Mouse (Mus musculus): ENCODE results near the gene Gm11214.

Gm11214 gene

DNA sequence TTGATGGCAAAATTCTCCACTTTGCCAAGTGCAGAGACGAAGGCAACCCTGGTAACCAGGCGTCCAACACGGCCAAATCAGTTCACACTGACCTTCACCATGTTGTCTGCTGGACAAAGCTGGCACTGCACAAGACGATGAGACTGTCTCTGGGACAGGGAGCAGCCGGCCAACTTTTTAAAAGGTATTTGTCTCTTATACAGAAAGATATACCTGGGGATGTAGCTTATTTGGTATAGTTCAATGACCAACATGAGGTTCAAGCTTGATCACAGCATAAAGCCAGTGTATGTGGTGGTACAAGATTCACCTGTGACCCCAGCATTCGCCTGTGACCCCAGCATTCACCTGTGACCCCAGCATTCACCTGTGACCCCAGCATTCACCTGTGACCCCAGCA is at the start of gene Gm11214:
Gm11214 (minus strand) TSS at position 101 of the 400 bp plus-strand sequence.
- no peak for DNase-seq

DNA sequence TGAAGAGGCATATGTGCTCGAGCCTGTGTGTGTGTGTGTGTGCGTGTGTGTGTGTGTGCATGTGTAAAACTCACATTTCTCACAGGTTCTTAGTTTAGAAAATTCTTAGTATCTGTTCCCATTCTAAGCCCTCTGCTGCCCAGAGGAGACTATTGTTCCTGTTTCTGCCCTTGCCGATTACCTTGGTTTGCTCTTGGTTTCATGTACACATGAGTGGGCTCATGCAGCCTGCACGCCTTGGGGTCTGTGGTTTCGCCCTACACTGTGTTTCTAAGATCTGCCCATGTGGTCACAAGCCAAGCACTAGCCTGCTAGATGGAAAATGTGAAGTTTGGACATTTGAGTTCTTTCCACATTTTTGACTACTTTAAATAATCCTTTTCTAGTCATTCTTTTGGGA is 48.7 kb upstream of the Gm11214 start:
- DNase-seq: no peak

DNA sequence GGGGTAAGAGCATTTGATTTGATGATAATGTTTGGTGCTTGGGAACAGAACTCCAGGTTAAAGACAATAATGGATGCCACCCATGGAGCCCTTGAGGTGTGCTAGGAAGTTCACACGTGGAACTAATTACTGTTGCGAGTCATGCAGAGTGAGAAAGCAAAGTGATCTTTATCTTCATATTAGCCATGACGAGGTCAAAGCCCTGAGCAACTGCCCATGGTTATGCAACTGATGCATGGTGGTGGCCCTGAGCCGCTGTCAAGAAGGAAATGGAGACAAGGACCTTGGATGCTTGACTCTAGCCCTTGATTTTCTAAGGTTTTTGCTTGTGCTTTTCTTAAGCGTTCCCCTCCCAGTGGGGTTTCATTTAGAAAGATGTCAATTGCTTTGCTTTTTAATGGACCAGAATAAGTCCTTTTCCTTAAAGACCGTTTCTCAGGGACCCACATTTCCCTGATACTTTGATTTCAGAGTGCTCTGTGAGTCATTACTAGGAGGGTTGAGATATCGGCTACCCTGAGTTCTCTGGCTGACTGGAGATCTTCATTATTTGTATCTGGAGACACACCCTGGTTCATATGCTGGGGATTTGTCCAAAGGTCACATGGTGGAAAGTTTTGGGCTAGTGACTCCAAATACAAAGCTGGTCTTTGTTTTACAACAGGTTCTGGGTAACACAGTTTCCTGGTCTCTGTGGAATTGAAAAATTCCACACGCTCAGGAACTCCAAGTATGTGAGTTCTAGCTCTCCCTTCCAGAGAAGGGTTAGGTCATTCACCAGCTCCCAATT is 47.4 kb upstream of the Gm11214 start:
- DNase-seq: no peak

DNA sequence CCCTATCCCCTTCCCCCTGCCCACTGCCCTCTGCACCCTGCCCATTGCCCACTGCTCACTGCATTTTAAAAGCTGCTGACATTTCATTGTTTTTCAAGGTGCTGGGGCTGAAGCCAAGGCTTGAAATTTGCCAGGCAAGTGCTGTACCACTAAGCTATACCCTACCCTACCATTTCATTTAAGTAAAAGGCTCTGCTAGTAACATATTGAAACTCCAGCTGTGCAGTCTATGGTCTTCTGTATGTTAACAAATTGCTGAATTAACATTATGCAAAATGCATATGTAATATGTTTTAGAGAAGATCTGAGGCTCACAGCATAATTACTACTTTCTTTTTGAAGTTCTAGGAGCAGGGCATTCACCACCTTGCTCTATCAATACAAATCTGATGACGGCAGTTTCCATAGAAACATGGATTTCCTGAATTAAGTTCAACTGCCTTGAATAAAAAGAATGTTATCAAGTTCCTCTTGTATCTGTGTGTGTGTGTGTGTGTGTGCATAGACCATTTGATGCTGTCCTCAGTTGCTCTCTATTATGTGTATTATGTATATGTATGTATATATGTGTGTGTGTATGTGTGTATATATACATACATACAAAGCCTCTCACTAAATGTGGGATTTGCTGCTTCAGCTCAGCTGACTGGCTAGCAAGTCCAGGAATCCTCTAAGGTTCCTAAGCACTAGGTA is 43.2 kb upstream of the Gm11214 start:
- DNase-seq: no peak

DNA sequence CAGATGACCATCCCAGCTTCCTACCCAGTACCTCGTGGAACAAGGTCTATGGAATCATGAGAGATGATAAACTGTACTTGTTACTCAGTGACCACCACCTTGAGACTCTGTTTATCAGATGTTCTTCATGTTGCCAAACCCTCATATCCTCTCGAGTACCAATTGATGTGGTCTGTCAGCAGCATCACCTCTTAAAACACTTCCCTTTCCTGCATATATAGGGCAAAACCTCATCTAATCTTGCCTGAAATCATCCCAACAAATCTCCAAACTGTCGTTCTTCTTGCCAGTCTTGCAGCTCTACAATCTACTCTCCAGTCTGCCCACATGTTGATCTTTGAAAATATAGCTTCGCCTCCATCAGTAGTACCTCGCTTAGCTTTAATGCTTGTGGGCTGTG is 41.1 kb upstream of the Gm11214 start:
- no peak for DNase-seq

- no peak for DNase-seq
Observed at GRCm38 (mm10) chr4:63703686-63704085, 40.5 kb upstream of the Gm11214 start.

- DNase-seq: no peak
Observed at GRCm38 (mm10) chr4:63702006-63702704, 39.0 kb upstream of the Gm11214 start.

GRCm38 (mm10) chr4:63699749-63700148 is 36.6 kb upstream of the Gm11214 start:
- no peak for DNase-seq

DNA sequence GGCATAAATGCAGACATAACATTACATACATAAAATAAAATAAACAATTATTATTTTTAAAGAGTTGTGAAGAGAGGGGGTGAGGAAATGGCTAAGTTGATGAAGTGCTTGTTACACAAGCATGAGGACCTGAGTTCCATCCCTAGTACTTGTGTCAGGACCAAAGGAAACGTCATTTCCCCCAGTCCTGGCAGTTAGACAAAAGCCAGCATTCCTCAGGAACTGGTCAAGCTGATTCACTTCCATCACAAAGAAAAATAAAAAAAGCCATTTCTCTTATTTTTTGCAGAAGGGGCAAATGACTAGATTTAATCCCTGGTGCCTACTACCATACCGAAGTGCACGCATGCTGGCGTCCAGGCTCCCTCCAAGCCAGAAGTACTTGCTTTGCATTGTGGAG is 33.7 kb upstream of the Gm11214 start:
- DNase-seq: no peak

GRCm38 (mm10) chr4:63692351-63692750 is 29.2 kb upstream of the Gm11214 start:
- no peak for DNase-seq

DNA sequence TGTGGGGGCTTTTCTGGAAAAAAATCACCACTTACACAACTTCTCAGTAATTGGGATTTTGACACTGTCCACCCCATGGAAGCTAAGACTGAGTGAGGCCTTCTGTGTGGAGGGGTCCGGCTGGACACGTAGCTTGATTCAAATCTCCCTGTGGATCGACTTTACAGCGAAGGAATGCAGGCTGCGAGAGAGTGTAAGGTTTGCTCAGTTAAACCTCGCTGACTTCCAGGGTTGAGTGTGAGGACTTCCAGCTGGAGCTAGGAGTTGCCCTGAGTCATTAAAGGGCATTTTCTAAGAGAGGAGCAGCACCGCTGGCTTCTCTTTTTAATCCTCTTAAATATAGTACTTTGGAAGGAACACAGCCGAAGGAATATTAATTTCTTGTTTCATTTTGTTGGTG is 24.2 kb upstream of the Gm11214 start:
- DNase-seq: no peak

DNA sequence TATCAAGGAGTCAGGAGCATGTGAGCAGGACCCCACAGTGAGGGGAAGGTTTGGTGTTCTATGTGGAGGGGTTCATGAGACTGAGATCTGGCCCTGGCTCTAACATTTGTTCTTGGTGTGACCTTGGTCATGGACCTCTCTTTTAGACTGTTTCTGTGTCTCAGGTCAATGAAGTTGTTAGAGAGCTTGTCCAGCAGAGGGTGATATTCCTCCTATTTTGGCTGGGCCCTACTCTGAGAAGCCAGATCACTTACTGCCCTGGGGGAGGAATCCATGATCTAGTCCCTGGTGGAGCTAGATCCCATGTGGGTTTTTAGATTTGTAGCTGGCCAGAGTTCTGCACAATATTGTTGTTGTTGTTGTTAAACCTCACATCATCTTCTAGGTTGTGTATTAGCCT is 23.0 kb upstream of the Gm11214 start:
- peak; percentile 15 to 59 for DNase-seq

GRCm38 (mm10) chr4:63685253-63685525 is 22.0 kb upstream of the Gm11214 start:
- no peak for DNase-seq

DNA sequence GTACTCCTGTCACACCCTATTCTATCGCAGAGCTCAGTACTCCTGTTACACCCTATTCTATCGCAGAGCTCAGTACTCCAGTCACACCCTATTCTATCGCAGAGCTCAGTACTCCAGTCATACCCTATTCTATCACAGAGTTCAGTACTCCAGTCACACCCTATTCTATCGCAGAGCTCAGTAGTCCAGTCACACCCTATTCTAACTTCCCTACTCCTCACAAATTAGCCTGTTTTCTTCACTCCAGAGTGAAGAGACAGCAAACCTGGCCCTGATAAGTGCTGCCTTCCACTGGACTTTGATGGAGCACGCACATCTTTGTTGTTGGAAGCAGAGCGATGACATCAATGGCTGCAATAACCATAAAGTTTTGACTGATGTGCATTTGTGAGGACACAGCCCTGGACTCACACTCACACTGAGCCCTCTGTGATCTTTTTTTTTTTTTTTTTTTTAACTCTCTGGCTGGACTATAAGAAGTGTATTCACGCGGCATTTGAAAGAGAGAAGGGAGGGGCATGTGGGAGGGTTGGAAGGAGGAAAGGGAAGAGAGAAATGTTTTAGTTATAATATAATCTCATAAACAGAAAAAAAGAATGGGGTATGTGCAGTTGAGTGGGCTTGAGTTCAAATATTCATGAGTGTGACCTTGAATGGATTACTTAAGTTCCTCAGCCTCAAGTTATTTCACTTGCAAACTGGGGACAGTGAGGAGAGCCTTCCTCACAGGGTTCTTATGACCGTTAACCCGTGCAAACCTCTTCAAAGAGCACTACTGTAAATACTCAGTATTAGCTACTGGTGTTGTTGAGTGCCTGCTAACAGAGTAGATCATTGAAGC is 21.5 kb upstream of the Gm11214 start:
- DNase-seq: no peak

DNA sequence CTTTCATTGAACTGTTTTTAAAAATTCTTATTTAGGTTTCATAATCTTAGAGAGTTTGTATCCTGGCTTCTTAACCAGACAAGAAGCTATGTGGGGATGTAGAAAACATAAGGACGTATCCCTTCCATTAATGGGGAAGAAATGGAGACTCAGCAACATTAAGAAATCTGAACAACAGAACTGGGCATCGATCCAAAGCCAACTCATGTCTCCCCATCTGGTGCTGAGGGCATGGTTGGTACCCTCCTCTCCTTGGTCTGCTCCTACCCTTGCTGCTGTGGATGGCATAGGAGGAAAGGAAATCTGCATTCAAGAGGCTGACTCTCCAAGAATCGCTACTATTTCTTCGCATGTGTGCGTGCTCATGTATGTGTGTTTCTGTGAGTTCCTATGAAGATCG is 20.5 kb upstream of the Gm11214 start:
- no peak for DNase-seq

DNA sequence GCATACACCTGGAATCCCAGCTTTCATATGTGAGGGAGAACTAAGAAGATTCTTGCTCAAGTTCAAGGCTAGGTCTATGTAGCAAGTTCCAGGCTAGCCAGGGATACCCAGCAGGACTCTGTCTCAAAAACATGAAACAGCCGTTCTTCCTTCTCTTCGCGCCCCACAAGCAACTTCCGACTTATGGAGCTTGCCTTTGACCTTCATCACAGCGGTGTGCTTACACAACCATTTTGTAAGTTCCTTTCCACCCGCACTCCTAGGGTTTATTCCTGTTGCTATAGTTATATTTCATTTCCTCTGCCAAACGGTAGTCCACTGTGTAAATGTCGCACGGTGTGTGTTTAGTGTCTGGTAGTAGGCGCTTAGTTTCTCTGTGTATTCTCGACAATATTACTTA is 19.9 kb upstream of the Gm11214 start:
- peak in 1 of 2 experiments; percentile 26 for DNase-seq

DNA sequence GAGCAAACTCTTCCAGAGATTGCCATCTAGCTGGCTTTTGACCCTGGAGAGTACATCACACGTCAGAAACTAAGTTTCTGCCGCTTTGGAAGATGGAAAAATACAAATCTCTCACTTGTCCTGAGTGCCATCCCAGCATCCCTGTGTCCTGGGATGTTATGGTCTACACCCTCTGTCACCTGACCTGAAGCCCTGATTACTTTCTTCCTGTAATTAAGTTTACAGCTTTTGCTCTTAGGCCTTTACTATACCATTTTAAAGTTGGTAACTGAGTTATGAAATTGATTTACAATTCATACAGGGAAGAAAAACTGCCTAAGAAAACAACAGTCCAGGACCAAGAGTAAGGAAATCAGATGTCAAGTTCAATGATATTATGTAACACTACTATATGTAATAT is 19.3 kb upstream of the Gm11214 start:
- no peak for DNase-seq

DNA sequence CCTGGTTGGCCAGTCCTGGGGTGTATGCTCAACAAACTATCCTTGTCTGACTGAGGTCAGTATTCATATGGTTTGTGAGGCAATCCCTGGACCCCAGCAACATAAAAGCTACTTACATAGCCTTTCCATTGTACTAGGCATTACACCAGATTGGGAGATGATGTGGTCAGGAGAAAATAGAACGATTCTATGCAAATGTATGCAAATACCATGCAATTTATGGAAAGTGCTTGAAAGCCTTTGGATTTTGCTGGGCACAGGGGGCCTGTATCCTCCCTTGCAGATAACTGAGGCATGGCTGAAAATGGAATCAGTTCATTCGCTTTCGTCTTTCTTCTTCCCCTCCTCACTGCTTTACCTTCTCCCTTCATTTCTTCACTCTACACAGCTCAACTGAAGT is 18.4 kb upstream of the Gm11214 start:
- no peak for DNase-seq

- no peak for DNase-seq
Observed at GRCm38 (mm10) chr4:63675128-63675527, 11.9 kb upstream of the Gm11214 start.

DNA sequence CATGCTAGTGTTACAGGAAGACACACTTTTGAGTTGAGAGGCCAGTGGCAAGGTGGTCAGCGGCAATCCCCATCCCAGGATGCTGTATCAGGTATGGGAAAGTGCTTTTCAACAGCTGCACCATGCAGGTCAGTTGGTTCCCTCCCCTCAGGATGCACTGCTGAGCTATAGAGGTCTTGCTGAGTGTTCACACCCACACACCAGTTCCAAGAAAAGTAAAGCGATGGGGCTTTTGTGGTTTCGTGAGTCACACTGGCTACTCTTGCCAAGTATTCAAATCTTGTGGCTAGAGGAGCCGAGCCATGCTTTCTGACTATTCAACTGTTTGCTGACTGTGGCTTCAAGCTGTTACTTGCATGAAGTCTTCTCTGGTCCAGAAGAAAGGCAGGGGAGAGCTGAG is 5.1 kb upstream of the Gm11214 start:
- peak; percentile 66 to 68 for DNase-seq

GRCm38 (mm10) chr4:63665738-63666137 is 2.6 kb upstream of the Gm11214 start:
- no peak for DNase-seq

DNA sequence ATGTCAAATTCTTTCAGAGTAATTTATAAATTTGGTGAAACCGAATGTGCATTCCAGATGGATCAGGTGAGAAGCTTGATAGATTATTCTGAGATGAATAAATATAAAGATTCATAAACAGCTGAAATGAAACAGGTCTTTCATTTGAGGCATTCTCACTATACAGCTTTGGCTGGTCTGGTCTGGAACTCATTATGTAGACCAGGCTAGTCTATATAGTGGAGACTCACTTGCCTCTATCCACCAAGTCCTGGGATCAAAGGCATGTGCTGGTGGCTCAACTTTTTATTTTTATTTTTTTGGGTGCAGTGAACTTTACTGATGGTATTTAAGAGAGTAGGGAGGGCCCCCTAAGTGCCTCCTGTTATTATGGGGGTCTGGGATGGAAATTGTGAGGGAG is 1.3 kb downstream of the Gm11214 start:
- no peak for DNase-seq

GRCm38 (mm10) chr4:63661426-63661825 is 1.8 kb downstream of the Gm11214 start:
- no peak for DNase-seq

All from lung, adult 18-20 months (tissue).